Mouse (Mus musculus) testis, adult 2 months (tissue): Measurements from ENCODE around the gene Ttc25.

Experiments
- CTCF ChIP-seq: fragments of 200-500 bp; IDR thresholded peaks from 2 replicates; pipeline ENCODE4 v1.5.1; 2012; ENCODE audit warnings: low read depth, mild to moderate bottlenecking, inconsistent platforms, low read length, moderate library complexity; ENCODE audit not compliant: control insufficient read depth, insufficient read depth, insufficient replicate concordance
- POLR2A ChIP-seq: fragments of 200-500 bp; IDR thresholded peaks from 2 replicates; pipeline ENCODE4 v1.6.1; 2012; ENCODE audit warnings: low read depth, mild to moderate bottlenecking, inconsistent platforms, low read length, moderate library complexity; ENCODE audit not compliant: control insufficient read depth

DNA sequence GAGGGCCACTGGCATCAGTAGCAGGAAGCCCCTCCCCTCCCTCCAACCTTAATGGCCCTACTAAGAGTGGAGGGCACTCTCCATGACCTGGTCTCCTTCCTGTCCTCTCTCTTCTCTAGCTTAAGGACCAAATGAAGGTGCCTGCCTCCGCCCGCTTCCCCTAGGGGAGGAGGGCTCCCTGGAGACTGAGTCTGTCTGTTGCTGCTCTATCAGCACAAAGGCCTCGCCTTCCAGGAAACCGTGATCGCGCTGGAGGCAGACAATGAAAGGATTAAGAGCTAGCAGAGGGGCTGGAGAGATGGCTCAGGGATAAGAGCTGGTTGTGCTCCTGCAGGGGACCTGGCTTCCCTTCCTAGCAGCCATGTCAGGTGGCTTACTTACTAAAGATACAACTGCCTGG, 44.1 kb upstream of the Ttc25 start:
- TF ChIP-seq CTCF (no peak), POLR2A (no peak)
